Mouse (Mus musculus) CH12.LX (cell line): ENCODE data around the gene C2cd4b.

Experiments
- BHLHE40 ChIP-seq: IDR thresholded peaks from 2 replicates; pipeline ENCODE4 v1.6.1; 2011; ENCODE audit warnings: mild to moderate bottlenecking, low read depth, low read length, improper control_type of control experiment
- CTCF ChIP-seq, 2 experiments: IDR thresholded peaks in 1 of 2; conservative IDR thresholded peaks in 1 of 2; 2 replicates each; pipeline ENCODE4 v1.5.1; 2011 to 2012; ENCODE audit warnings: low read depth in 2 of 2, low read length in 2 of 2, improper control_type of control experiment in 1 of 2, inconsistent platforms in 1 of 2, mild to moderate bottlenecking in 1 of 2, moderate library complexity in 1 of 2
- EP300 ChIP-seq: IDR thresholded peaks from 2 replicates; pipeline ENCODE4 v1.6.1; 2011; ENCODE audit warnings: low read length, improper control_type of control experiment
- MAZ ChIP-seq: IDR thresholded peaks from 2 replicates; pipeline ENCODE4 v1.6.1; 2012; ENCODE audit warnings: low read depth, mild to moderate bottlenecking, inconsistent platforms, low read length, improper control_type of control experiment, moderate library complexity
- MXI1 ChIP-seq: IDR thresholded peaks from 2 replicates; pipeline ENCODE4 v1.6.1; 2011; ENCODE audit warnings: mild to moderate bottlenecking, low read depth, low read length, improper control_type of control experiment
- POLR2A ChIP-seq: IDR thresholded peaks from 2 replicates; pipeline ENCODE4 v1.6.1; 2011; ENCODE audit warnings: low read depth, mild to moderate bottlenecking, improper control_type of control experiment, low read length
- RAD21 ChIP-seq: IDR thresholded peaks from 2 replicates; pipeline ENCODE4 v1.6.1; 2011; ENCODE audit warnings: low read depth, mild to moderate bottlenecking, low read length, improper control_type of control experiment, moderate library complexity
- UBTF ChIP-seq: IDR thresholded peaks from 2 replicates; pipeline ENCODE4 v1.6.1; 2012; ENCODE audit warnings: low read depth, mild to moderate bottlenecking, inconsistent platforms, low read length, improper control_type of control experiment, moderate library complexity
- USF1 ChIP-seq: IDR thresholded peaks from 2 replicates; pipeline ENCODE4 v1.6.1; 2014; ENCODE audit warnings: low read depth, mild to moderate bottlenecking, inconsistent platforms, low read length, improper control_type of control experiment
- ZKSCAN1 ChIP-seq: IDR thresholded peaks from 2 replicates; pipeline ENCODE4 v1.6.1; 2012; ENCODE audit warnings: low read depth, inconsistent platforms, low read length, improper control_type of control experiment, borderline replicate concordance

- TF ChIP-seq MXI1 (no peak), BHLHE40 (no peak), ZKSCAN1 (no peak), CTCF (conservative IDR thresholded peaks at IDR 0.05 in 1 of 2, IDR thresholded peaks at IDR 0.05 in 1 of 2; ENCODE audit: low read depth in 2 of 2, low read length in 2 of 2) (no peak), POLR2A (no peak), USF1 (no peak), MAZ (no peak), UBTF (no peak), RAD21 (no peak), EP300 (no peak)
Observed at GRCm38 (mm10) chr9:67794668-67795067, 35.4 kb downstream of the C2cd4b start.
